Mouse (Mus musculus): ENCODE results near the gene St6galnac5.

The St6galnac5 gene

DNA sequence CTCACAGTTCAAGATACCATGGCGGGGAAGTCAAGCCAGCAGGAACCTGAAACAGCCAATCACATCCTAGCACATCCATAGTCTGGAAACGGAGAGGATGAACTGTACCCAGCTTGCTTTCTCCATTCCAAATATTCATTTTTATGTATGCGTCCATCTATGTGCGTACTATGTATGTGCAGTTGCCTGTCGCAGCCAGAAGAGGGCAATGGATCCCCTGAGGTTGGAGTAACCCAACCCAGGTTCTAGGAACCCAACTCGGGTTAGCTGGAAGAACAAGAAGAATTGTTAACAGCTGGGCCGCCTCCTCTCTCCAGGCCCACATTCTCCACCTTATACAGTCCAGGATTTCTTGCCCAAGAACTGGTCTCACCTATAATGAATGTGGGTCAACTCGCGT lies 31.1 kb downstream of the St6galnac5 start:
- no peak for DNase-seq (ENCODE audit: low spot score)

GRCm38 (mm10) chr3:152950299-152950698 lies 31.7 kb downstream of the St6galnac5 start:
- no peak for DNase-seq (ENCODE audit: low spot score)

GRCm38 (mm10) chr3:152949233-152949777 lies 32.7 kb downstream of the St6galnac5 start:
- DNase-seq (ENCODE audit: low spot score): no peak

DNA sequence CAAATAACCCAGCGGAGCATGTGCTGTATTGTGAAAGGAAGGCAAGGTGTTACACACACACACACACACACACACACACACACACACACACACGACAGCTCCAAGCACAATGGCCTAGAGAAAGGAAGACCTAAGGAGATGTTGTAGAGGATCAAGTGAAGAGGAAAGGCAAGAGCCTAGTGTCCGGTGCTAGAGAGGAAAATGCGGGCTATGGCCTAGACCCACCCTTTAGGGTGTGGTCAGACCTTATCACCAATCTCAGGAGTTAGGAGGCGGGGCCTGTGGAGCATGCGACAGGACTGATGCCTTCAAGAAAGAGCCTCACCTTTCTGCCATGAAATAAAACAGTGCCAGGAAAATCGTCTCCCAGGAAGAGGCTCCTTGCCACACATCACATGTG lies 33.5 kb downstream of the St6galnac5 start:
- no peak for DNase-seq (ENCODE audit: low spot score)

DNA sequence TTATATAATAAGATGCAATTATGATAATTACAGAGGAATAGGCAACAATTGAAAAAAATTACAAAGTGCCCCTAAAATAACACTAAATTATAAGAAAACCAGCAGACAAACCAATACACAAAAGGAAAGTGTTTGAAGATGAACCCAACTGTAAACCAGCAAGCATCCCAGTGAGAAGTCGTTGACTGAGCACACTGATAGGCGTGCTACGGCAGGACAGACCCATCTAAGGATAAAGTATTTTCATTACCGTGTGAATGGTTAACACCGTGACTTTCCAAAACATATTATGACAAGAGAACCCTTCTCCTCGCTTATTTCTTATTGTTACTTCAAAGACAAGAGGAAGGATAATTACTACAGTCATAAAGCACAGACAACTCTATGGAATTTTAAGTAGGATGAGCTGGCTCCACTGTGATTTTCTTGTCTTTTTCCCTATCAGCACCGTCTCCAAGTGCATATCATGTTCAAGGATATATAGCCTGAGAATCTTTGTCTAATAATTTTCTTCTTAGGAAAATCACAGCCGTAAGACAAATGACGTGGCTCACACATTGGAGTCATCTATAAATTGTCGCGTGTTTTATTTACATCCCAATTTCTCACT lies 34.9 kb downstream of the St6galnac5 start:
- no peak for DNase-seq (ENCODE audit: low spot score)

DNA sequence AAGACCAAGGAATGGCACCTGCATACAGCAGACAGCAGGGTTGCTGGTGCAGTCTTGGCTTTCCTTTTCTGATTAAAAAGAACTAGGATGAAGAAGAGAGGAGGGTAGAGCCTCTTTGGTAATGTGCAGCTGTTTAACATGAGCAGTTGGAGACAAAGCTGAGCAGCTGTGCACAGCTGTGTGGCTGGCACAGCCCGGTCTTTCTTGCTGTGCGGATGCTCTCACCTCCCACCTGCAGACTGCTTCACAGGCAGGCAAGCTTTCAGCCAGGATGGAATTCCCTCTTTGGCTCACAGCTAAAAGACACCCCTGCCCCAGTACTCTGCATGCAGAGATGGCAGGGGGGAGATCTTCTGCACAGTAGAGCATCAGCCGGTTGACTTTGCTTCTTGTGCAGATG lies 37.3 kb downstream of the St6galnac5 start:
- DNase-seq (ENCODE audit: low spot score): no peak

DNA sequence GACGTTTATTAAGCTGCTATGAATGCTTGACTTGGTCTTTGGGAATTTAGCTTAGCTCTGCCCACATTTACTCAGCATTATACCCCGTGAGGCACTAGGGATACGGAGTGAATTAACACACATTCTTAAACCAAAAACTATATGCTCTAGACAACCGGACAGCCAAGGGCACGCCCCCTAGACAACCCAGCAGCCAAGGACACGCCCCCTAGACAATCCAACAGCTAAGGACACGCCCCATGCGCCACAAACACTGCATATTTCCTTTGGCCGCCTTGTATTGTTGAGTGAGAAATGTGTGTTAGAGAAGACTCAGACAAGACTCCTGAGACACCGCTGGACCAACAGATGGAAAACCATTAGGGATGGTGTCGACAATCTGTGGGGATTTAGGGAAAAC lies 39.1 kb downstream of the St6galnac5 start:
- no peak for DNase-seq (ENCODE audit: low spot score)

DNA sequence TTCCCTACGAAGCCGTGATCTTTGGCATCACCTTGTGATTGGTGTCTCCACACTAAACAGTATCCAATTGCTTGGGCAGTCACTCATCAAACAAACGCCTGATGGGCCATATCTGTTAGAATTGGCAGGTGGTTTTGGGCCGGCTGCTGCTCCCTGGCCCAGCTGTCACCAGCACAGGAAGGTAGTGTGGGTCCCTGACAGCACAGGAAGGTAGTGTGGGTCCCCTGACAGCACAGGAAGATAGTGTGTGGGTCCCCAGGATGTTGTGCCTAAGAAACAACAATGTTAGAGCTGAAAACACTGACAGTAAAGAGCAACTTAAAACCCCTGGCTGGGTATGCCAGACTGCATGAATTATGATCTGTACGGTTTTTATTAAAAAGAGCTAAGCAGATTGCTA lies 40.4 kb downstream of the St6galnac5 start:
- no peak for DNase-seq (ENCODE audit: low spot score)

GRCm38 (mm10) chr3:152936313-152936712 lies 45.7 kb downstream of the St6galnac5 start:
- DNase-seq (ENCODE audit: low spot score): no peak

GRCm38 (mm10) chr3:152933737-152934136 lies 48.3 kb downstream of the St6galnac5 start:
- DNase-seq (ENCODE audit: low spot score): no peak

GRCm38 (mm10) chr3:152932544-152932943 lies 49.5 kb downstream of the St6galnac5 start:
- no peak for DNase-seq (ENCODE audit: low spot score)

DNA sequence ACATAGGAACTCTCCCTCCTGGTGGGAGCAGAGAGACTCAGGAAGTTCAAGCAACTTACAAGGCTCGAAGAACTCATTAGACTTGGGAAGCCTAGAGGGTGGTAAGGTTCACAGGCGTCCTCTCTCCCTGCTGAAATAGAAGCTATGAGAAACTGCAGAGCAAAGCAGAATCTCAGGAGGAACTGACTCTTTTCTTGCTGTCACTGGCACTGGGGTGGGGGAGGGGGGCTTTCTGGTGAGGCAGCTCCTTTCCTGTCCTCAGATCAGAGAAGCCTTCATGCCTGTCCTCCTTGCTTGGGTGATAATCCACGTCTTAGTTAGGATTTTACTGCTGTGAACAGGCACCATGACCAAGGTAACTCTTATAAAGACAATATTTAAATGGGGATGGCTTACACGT lies 50.0 kb downstream of the St6galnac5 start:
- DNase-seq (ENCODE audit: low spot score): no peak

DNA sequence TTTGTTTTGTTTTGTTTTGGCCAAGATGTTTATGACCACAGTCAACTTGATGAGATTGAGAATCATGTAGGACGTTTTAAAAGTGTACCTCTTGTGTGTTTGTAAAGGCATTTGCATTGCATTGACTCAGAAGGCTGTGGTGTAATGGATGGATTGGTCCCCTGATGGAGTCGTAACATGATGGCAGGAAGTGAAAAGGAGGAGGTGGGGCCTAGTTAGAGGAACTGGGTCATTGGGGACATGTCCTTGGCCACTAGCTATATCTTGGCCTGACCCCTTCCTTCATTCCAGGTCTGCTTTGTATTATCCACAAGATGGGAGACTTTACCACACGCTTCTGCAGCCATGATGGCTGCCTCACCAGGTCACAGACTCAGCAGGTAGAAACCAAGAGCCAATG lies 50.7 kb downstream of the St6galnac5 start:
- DNase-seq (ENCODE audit: low spot score): no peak

- DNase-seq (ENCODE audit: low spot score): no peak
These were observed 52.2 kb downstream of the St6galnac5 start for GRCm38 (mm10) chr3:152929788-152930281.

GRCm38 (mm10) chr3:152929256-152929787 lies 52.7 kb downstream of the St6galnac5 start:
- DNase-seq (ENCODE audit: low spot score): no peak

GRCm38 (mm10) chr3:152928287-152928975 lies 53.6 kb downstream of the St6galnac5 start:
- DNase-seq (ENCODE audit: low spot score): no peak

- no peak for DNase-seq (ENCODE audit: low spot score)
These were observed 55.9 kb downstream of the St6galnac5 start for GRCm38 (mm10) chr3:152926166-152926565.

GRCm38 (mm10) chr3:152925364-152925763 lies 56.7 kb downstream of the St6galnac5 start:
- DNase-seq (ENCODE audit: low spot score): no peak

- DNase-seq (ENCODE audit: low spot score): no peak
These were observed 58.5 kb downstream of the St6galnac5 start for GRCm38 (mm10) chr3:152923530-152923929.

DNA sequence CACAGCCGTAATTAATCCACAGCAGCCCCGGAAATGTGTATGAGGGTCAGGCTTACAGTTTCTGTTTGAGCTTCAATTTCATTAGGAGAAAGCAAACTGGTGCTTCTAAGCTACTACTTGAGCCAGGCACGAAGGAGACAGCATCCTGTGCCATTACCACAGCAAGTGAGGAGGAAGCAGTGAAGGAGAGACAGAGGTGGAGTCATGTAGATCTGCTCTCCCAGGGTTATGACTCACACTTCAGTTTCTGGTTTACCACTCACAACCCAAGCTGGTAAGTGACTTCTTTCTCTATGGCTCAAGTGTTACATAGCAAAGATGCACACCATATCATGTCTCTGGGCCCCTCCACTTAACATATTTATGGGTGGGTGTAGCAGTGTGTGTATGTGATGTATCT lies 61.7 kb downstream of the St6galnac5 start:
- DNase-seq (ENCODE audit: low spot score): no peak

DNA sequence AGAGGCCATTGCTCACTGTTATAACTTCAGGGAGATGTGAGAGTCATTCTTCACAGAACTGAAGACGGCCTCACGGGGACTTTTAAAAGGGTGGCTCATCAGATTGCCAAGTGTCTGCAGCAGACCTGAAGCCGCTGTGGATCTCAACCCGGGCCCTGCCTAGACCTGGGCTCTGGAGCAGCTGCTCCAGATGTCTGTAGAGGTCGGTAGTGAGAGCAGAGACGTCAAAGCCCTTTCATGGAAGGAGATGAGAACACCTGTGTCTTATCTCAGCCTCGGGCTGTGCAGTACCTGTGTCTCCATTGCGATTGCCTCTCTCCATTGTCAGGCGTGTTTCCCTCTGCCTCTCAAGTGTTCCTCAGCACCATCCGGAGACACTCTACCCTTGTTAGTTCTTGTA lies 62.9 kb downstream of the St6galnac5 start:
- DNase-seq (ENCODE audit: low spot score): no peak

GRCm38 (mm10) chr3:152917579-152917978 lies 64.5 kb downstream of the St6galnac5 start:
- DNase-seq (ENCODE audit: low spot score): no peak

- DNase-seq (ENCODE audit: low spot score): no peak
These were observed 67.7 kb downstream of the St6galnac5 start for GRCm38 (mm10) chr3:152914376-152914775.

Data from urinary bladder, postnatal 25 days (tissue).